Mouse (Mus musculus) lung, postnatal 10 days (tissue): ENCODE data around the gene Tsga10.
A peak's percentile ranks its signal among the peaks of the same experiment; 100 is the strongest.

Experiments
- DNase-seq: peaks from one replicate; pipeline ENCODE4 v3.0.0; 2021

Gene Tsga10

DNA sequence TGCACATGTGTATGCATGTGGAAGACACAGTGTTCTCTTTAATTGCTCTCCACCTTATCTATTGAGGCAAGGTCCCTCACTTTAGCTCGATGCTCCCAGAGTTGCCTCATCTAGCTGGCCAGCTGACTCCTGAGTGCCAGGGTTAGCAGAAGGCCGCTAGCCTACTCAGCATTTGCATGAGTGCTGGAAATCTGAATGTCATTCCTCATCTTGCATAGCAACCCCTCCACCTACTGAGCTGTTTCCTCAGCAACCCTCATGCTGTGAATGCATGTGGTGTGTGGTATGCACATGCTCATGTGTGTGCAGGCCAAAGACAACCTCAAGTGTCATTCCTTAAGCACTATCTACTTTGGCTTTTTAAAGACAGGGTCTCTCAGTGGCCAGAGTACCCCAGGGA lies 15.5 kb downstream of the Tsga10 start:
- no peak for DNase-seq

DNA sequence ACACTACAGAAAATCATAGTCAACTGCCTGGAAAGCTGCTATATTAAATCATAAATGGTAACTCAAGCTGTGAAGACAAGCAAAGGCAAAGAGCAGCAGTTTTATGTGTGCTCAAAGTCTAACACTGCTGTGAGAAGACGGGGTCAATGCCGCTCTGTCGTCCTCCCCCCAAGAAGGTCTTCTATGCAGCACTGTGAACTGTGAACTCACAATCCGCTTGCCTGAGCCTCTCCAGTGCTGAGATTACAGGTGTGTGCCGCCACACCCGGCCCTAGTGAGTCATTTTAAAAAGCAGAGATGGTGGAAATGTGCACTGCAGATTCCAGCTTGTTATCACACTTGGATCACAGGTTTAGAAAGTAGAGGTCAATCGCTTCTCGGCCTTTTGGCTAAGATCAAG lies 19.4 kb downstream of the Tsga10 start:
- no peak for DNase-seq

DNA sequence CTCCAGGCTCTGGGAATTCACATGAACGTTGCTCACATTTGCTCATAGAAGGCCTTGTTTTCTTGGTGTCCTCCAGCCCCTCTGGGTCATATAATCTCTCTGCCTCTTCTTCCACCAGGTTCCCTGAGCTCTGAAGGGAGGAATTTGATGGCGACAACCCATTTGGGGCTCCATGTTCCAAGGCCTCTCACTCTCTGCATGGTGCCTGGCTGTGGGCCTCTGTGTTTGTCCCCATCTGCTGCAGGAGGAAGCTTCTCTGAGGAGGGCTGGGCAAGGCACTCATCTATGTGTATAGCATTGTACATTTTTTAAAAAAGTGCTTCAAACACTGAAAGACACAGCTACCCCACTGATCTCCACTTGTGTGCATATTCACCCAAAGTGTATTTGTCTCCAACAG lies 34.5 kb downstream of the Tsga10 start:
- DNase-seq = no peak

DNA sequence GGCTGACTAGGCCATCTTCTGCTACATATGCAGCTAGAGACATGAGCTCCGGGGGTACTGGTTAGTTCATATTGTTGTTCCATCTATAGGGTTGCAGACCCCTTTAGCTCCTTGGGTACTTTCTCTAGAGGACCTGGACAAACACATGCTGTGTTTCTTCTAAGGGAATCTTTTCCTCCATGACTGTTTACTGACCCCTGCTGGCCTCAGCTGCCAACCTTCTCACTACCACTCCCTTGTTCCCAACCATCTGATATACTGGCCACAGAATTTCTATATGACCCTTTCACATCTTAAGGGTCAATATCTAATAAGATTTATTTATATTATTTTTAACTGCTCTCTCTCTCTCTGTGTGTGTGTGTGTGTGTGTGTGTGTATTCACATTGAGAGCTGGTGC lies 63.9 kb downstream of the Tsga10 start:
- peak; percentile 10 for DNase-seq

DNA sequence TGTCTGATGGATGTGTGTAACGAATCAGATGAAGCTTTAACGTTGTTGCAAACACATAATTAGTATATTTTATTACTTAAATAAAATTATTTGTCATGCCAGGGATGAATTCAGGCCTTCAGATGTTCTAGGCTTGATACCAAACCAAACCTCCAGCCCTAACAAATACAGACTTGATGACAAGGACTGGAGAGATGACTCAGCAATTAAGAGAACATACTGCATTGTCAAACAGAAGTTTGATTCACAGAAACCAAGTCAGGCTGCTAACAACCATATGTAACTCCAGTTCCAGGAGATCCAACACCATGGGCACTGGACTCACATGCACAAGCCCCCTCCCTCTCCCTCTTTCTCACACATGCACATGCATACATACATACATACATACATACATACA lies 65.9 kb downstream of the Tsga10 start:
- DNase-seq = no peak

DNA sequence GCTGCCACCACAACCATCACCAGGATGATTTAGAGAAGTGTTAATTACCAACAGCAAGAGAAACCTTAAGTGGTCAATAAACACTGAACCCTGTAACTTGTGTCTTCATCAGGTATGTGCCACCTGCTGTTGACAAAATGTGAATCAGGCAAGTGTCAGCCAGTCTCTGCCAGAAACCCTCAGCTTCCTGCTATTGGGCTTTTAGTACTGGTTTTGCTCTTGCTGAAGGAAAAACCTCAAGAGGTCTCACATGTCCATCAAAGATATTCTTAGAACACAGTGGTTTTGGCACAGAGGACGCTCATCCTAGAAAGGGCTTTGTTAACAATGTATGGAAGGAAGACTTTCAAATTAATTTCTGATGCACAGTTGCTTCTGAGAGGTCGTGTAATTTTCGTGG lies 66.7 kb downstream of the Tsga10 start:
- no peak for DNase-seq

DNA sequence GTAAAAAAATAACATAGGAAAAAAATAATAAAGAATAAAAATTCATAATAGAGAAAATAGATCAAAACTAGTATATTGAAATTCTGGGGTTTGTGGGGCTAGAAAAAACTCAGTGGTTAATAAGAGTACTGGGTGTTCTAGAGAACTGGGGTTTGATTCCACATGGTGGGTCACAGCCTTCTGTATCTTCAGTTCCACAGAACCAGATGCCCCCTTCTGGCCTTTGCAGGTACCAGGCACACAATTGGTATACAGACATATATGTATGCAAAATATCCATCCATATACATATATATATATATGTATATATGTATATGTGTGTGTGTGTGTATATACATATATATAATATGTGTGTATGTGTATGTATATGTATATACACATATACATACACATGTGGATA lies 106.8 kb downstream of the Tsga10 start:
- no peak for DNase-seq

DNA sequence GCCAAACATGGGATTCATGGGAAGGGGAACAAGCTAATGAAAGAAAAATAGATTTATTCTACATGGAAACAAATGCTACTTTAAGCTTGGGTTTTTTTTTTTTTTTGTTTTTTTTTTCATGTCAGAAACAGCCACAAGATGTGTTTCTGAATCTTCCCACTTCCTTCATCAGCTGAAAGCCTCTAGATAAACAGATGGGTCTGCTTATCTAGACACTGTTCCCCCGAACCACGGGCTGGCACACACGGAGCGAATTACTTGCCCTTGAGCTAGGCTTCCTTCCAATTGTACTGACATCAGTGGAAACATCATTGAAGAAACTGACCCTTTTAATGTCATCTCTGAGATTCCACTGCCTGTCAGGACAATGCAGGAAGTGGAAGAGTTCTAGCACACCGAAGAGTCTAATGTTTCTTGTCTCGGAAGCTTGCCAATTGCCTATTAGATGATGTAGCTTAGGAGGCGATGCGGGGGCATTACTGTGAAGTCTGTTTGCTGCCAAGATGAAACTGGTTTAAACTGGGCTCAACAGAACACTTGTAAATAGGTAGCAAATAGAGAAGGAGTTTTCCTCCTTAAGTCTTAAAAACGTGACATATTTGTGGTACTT lies 121.5 kb downstream of the Tsga10 start:
- DNase-seq = no peak

DNA sequence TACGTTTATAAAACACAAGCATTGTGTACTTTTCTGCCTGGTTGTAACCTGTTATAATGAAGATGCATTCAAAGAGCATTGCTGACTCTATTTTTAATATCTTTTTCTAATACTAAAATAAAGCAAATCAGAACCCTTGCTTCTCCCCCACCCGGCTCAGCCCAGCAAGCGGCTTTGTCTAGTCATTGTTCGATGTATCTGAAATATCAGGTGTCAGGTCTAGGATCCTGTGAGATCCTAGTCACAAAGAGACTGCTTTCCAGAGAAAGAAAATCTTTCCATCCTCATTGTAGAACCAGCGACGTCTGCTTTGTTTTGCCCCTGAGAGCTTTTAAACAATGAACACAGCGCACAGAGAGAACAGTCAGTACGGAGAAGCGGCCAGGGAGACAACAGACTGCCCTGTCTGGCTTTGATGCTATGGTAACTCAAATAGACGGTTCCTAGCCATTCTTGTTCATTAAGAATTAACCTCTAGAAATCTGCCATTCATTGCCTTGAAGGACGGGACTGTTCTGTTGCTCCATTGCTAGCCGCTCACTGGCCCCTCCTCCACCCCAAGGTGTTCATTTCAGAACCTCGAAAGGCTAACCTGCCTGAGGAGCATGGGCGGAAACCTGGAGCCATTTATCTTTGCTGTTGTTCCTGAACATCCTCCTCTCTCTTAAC lies 123.5 kb downstream of the Tsga10 start:
- DNase-seq = no peak

DNA sequence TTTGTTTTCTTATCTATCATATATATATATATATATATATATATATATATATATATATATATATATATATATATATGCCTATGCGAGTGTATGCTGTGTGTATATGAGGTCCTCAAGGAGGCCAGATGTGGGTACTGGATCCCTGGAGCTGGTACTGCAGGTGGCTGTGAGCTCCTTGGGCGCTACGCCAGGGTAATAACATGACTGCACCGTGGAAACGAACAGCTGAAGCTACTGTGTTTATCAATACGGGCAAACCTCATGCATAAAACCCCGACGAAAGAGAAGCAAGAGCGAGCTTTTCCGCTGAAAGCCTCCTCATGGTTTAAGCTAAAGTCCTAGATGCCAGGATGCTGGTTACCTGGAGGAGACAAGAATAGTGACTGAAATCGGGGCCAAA lies 124.1 kb downstream of the Tsga10 start:
- no peak for DNase-seq

DNA sequence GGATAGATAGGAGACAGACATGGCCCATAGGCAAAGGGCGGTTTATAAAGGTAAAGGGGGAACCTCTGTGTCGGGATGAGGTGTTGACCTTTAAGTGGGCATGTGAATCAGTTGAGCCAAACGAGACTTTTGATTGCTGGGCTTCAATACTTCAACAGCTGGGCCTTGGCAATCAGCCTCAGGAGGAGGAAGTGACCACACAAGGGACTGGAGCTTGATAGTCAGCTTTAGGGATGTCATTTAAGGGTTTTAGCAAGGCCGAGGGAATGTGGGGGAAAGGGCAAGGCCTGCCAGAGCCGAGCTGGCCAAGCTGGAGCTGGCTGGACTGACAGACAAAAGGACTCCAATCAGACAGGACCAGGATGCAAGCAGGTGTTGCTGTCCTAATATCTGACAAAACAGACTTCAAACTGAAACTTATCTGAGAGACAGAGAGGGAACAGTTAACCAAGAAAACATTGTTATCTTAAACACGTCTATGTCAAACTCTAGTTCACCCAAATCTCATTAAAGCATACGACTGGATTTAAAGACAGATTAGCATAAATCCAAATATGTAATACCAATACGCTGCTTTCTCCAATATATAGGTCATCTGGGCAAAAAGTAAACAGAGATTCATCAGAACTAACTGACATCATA lies 125.9 kb downstream of the Tsga10 start:
- DNase-seq = peak; percentile 45

DNA sequence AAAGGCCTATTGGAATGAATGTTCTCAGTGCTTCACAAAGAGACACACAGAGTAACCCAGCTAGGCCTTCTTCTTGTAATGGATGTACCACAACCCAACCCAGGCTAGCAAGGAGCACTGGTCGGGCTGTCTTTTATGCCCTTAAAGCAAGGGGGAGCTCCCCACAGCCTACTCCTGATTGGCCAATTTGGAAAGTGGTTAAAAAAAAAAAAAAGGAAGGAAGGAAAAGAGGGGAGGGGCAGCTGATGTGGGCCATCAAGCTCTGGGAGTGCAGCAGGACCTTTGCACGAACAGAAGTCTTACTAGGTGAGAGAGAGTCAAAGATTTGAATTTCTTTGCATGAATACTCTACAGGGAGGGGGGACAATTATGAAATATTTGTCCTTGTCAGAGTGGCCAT lies 127.3 kb downstream of the Tsga10 start:
- DNase-seq = no peak

DNA sequence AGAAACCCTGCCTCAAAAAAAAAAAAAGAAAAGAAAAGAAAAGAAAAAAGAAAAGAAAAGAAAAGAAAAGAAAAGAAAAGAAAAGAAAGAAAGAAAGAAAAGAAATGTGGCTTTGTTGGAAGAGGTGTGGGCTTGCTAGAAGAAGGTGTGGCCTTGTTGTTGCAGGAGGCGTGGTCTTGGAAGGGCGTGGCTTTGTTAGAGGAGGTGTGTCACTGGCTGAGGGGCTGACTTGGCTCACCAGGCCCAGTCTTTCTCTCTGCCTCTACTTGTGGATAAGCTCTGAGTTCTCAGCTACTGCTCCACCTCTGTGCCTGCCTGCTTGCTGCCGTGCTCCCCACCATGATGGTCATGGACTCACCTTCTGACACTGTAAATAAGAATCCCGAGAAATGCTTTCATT lies 129.2 kb downstream of the Tsga10 start:
- peak; percentile 9 for DNase-seq

DNA sequence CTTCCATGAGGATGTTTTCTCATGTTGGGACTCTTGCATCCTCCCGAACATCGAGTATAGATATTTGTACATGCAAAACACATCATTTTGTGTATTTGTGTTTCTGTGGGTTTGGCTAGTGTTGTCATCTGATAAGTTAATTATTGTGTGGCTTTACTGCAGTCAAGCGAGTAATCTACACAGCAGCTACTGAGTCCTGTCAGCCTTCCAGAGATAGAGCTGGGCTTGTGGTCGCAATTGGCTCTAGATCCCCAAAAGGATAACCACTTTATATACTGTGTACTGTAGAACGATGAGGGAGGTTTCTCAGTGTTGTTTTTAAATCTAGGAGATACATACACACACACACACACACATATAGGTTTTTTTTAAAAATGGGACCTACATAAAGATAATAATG lies 130.3 kb downstream of the Tsga10 start:
- DNase-seq = no peak

DNA sequence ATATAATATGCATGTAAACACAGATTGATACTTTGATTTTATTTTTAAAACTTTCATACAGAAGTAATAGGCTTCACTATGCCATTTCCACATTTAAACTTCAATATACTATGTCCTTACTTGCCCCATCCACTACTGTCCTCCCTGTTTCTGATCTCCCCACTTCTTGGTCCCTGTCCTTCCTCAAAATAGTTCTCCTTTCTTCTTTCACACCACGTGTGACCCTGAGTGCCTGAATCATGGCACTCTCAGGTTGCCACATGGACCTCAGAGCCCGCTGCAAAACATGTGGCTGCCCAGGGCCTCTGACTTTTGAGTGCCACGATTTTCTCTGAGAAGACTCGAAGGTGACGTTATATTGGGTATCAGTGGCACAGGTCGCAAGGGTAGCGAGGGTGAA lies 131.4 kb downstream of the Tsga10 start:
- no peak for DNase-seq

DNA sequence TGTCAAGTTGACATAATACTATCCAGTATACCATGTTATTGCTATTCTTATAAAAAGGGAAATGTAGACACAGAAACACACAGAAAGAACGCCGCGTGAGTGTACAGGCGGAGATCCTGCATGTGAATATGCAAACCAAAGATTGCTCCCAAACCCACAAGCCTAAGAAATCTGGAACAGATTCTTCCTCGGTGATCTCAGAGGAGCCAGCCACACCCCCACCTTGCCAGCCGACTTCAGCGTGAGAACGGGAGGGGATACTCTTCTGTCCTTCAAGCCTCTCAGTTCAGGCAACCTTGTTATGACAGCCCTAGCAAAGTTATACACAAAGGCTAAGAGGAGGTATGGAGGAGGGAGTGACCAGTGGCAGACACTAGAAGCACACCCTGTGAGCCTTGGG lies 136.9 kb downstream of the Tsga10 start:
- no peak for DNase-seq

DNA sequence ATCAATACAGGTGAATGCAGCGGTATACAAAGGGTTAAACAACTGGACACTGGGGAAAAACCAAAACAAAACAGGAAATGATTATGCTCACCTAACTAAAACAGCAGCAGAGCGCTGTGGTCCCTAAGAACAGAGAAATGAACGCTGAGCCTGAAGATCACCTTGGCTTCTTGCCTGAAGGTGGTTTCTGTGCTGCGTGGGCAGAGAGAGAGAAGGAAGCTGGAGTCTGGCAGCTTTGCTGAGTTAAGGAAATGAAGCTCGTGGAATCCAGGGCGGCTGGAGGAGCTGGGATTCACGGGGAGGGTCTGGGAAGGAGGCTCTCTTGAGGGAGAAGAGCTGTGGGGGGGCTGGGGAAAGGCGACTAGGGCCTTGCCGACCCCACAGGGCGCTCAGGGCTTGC lies 138.2 kb downstream of the Tsga10 start:
- no peak for DNase-seq

DNA sequence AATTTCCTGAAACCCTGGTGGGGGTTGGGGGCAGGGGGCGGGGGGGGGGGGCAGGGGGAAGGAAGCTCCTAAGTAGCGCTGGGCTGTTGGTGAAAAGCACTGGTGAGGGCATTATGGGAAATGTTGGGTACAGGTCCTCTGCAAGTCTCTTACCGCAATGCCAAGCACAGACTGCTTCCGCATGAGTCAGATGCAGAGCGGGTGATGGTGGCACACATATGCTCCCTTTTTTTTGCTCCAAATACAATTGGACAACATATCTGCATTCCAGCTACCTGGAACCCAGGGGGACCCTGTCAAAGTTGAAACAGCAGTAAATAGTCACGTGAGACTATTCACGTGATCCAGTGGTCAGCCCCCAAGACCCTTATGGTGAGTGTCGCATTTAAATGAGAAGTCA lies 139.0 kb downstream of the Tsga10 start:
- DNase-seq = no peak

DNA sequence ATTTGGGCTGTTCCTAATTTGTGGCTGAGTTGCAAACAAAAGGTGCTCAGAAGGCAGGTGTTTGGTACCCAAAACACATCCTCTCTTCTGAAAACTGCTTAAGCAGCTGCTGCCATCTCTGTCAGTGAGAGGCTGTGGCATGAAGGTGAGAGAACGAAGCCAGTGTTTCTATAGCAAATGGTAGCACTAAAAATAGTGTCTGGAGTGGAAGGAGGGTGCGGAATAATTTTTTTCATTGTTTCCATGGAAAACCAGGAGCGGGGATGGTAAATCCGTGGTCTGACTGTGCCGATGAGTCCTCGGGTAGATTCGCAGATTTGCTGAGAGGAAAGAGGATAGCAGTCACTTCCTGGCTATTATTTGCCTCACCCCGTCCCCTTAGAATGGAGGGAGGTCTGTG lies 139.8 kb downstream of the Tsga10 start:
- no peak for DNase-seq

DNA sequence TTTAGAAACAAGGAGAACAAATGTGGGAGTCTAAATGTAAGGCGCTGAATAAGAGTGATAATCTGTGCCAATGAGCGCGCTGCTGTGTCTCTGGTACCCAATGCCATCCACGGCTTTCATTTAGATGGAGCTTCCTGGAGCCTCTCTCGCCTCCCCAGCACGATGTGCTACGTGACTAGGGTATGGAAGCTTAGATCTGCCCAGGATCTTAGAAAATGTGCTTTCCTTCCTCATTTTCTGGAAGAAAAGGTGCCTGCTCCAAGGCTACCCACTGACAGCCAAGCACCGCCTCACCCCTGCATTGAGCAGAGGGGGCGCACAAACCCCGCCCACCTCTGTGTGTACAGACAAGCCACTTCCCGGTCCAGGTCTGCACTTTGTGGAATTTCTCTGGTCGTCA lies 140.3 kb downstream of the Tsga10 start:
- DNase-seq = no peak

DNA sequence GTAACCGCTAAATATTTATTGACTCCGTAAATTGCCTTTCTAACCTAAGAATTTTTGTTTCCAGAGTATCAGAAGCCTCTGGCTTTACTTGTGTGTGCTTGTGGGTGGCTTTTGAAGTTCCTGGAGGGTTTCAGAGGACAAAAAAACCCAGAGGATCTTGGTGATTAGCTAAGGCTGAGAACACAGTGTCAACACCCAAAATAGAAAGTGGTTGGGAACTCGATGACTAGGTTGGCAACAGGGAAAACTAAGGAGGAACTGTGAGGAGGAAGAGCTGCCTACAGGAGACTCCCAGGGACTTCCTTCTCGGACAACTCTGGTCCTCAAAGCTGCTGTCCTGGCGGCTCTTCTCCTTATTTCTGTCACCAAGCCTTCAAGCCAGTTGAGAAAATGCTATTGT lies 145.1 kb downstream of the Tsga10 start:
- DNase-seq = no peak

DNA sequence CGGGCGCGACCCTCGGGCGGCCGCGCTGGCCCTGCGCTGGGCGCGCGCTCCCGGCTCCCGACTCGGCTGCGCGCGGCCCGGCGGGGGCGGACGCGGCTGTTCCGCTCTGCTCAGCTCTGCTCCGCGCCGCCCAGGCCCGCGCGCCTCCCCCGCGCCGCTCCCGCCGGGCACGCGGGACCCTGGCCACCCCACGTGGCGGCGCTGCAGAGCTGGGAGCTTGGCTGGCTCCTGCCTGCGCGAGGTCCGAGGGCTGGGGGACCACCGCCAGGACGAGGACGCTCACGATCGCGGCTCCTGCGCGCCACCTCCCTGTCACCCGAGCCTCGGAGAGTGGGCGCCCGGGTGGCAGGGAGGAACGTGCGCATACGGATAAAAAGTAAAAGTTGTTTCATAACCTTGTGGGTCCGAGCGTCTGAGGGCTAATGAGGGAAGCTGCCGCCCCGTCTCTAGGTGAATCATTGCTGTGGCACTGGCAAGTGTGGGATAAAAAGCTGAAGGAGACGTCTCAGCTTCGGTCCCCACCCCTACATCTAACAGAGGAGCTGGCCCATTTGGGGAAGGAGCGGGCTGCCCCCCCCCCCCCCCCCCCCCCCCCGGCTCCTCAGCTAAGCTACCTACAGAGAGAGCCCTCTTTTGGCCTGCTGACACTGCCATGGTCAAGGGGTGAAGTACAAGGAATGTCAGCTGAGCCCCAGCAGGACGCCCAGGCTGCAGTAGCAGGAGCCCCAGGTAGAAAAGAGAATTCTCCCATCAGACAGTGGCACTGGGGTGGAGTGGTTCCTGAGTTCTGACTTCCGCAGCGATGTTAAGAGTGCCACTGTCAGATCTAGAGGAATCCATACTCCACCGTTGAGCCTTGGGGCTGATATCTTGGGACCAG lies 146.2 kb downstream of the Tsga10 start, which contains the start of gene 2010300C02Rik:
Gene 2010300C02Rik, minus strand, starts transcription at position 325 of the 880 bp plus-strand sequence.
- peak; percentile 77 for DNase-seq

DNA sequence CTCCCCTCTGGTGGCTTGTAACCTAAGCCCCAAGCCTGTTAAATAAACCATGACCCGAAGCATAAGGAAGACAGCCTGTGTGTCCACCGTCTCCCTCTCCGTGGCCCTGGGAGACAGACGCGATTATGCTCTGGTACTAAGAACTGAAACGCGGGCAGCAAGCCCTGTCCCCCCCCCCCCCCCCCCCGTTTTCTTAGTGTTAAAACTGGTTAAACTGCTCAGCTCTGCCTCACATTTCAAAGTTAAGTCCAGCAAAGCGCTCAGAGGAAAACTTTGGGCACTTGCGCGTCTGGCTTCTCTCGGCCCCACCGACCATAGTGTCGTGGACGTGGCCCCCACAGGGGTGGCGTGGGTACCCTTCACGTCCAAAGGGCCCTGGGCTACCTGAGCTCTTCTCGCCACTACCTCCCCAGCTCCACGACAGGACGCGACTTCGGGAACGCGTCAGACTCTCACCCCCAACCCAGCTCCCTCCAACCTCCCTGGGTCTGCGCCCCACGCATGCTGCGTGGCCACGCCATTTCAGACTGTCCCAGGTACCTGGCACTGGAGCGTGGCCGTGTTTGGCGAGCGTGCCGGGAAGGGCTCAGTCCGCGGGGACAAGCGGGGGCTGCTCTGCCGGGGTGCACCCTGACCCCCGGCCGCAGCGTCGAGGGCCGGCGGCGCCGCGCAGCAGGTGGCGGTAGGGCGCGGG lies 147.1 kb downstream of the Tsga10 start:
- DNase-seq = no peak
